Mouse (Mus musculus): ENCODE results near the gene Usp17lc. TPM values are rescaled to one million over a fixed set of nuclear protein-coding genes. Genes with fewer than 3 reads are reported as not detected.
"Not testable (repeated sequence)": the region's sequence is repeated elsewhere in the genome, so short reads cannot be mapped to it uniquely, and the experiment has no call there.

Usp17lc gene
- polyA plus RNA-seq (2015; fragmentation: Nextera tagmentation; extraction: Ambion mirVana) = not detected in 2 replicates

- H3K4me2 ChIP-seq (ENCODE audit: low read depth, low read length); H3K36me3 ChIP-seq (ENCODE audit: control insufficient read depth, insufficient read depth, low read length); H3K27me3 ChIP-seq (ENCODE audit: control insufficient read depth, insufficient read depth, low read depth, low read length); ATAC-seq (ENCODE audit: low read depth); H3K9me3 ChIP-seq (ENCODE audit: control insufficient read depth, low read length); H3K4me3 ChIP-seq (ENCODE audit: low read length); H3K4me1 ChIP-seq (replicated peaks; ENCODE audit: control insufficient read depth, insufficient read depth, low read length); H3K9ac ChIP-seq (ENCODE audit: low read length); H3K27ac ChIP-seq (ENCODE audit: low read length): not testable (repeated sequence)
- WGBS = 45% methylated on average over 1 of the region's 1 CpGs
Observed at GRCm38 (mm10) chr7:103414772-103415171, at the start of gene Usp17lc. Gene Usp17lc (plus strand): TSS chr7:103415072.

- no peak within 1 kb of the TSS for H3K4me2 ChIP-seq (ENCODE audit: low read depth, low read length)
- no peak for ATAC-seq (ENCODE audit: low read depth)
Observed at GRCm38 (mm10) chr7:103386077-103386476, 28.8 kb upstream of the Usp17lc start, which contains the start of gene Olfr603. Gene Olfr603 (minus strand): TSS chr7:103386177.

GRCm38 (mm10) chr7:103397758-103398157 is 17.1 kb upstream of the Usp17lc start:
- ATAC-seq (ENCODE audit: low read depth) = no peak
- Histone ChIP-seq H3K27ac (ENCODE audit: low read length) (no peak overlapping the region), H3K4me1 (replicated peaks; ENCODE audit: control insufficient read depth, insufficient read depth, low read length) (no peaks in the 10 kb centered on the region)

More at GRCm38 (mm10) chr7:103386077-103386476, 28.8 kb upstream of the Usp17lc start, which contains the start of gene Olfr603:
- Histone ChIP-seq H3K36me3 (ENCODE audit: control insufficient read depth, insufficient read depth, low read length) (no peaks in the 10 kb centered on the region), H3K27me3 (ENCODE audit: control insufficient read depth, insufficient read depth, low read depth, low read length) (no peaks in the 10 kb centered on the region), H3K9me3 (ENCODE audit: control insufficient read depth, low read length) (no peaks in the 10 kb centered on the region), H3K4me1 (replicated peaks; ENCODE audit: control insufficient read depth, insufficient read depth, low read length) (no peaks in the 10 kb centered on the region), H3K4me3 (ENCODE audit: low read length) (no peak within 1 kb of the TSS), H3K9ac (ENCODE audit: low read length) (no peak within 1 kb of the TSS), H3K27ac (ENCODE audit: low read length) (no peak within 1 kb of the TSS)

GRCm38 (mm10) chr7:103398981-103399380 is 15.9 kb upstream of the Usp17lc start:
- Histone ChIP-seq H3K4me1 (replicated peaks; ENCODE audit: control insufficient read depth, insufficient read depth, low read length) (no peaks in the 10 kb centered on the region), H3K4me3 (ENCODE audit: low read length) (no peak overlapping the region), H3K27ac (ENCODE audit: low read length) (no peak overlapping the region), H3K9ac (ENCODE audit: low read length) (no peak overlapping the region), H3K4me2 (ENCODE audit: low read depth, low read length) (no peak overlapping the region), H3K27me3 (ENCODE audit: control insufficient read depth, insufficient read depth, low read depth, low read length) (no peaks in the 10 kb centered on the region), H3K9me3 (ENCODE audit: control insufficient read depth, low read length) (no peaks in the 10 kb centered on the region), H3K36me3 (ENCODE audit: control insufficient read depth, insufficient read depth, low read length) (no peaks in the 10 kb centered on the region)
- ATAC-seq (ENCODE audit: low read depth) = no peak
- WGBS = 6% methylated on average over 1 of the region's 1 CpGs

More at GRCm38 (mm10) chr7:103397758-103398157, 17.1 kb upstream of the Usp17lc start:
- no peaks in the 10 kb centered on the region for H3K36me3 ChIP-seq (ENCODE audit: control insufficient read depth, insufficient read depth, low read length)
- H3K9me3 ChIP-seq (ENCODE audit: control insufficient read depth, low read length) = no peaks in the 10 kb centered on the region
- no peak overlapping the region for H3K4me3 ChIP-seq (ENCODE audit: low read length)
- H3K27me3 ChIP-seq (ENCODE audit: control insufficient read depth, insufficient read depth, low read depth, low read length) = no peaks in the 10 kb centered on the region
- H3K4me2 ChIP-seq (ENCODE audit: low read depth, low read length) = no peak overlapping the region
- H3K9ac ChIP-seq (ENCODE audit: low read length) = no peak overlapping the region

GRCm38 (mm10) chr7:103406521-103407055 is 8.3 kb upstream of the Usp17lc start:
- H3K27me3 ChIP-seq (ENCODE audit: control insufficient read depth, insufficient read depth, low read depth, low read length); H3K4me2 ChIP-seq (ENCODE audit: low read depth, low read length); H3K9me3 ChIP-seq (ENCODE audit: control insufficient read depth, low read length); H3K27ac ChIP-seq (ENCODE audit: low read length); H3K4me3 ChIP-seq (ENCODE audit: low read length); H3K4me1 ChIP-seq (replicated peaks; ENCODE audit: control insufficient read depth, insufficient read depth, low read length); ATAC-seq (ENCODE audit: low read depth); H3K36me3 ChIP-seq (ENCODE audit: control insufficient read depth, insufficient read depth, low read length); H3K9ac ChIP-seq (ENCODE audit: low read length): not testable (repeated sequence)
- 66% methylated on average over 3 of the region's 3 CpGs for whole genome bisulfite sequencing

- Histone ChIP-seq H3K4me3 (ENCODE audit: low read length) (no peak within 1 kb of the TSS), H3K36me3 (ENCODE audit: control insufficient read depth, insufficient read depth, low read length) (no peaks in the 10 kb centered on the region), H3K27ac (ENCODE audit: low read length) (no peak within 1 kb of the TSS), H3K4me1 (replicated peaks; ENCODE audit: control insufficient read depth, insufficient read depth, low read length) (no peaks in the 10 kb centered on the region), H3K9me3 (ENCODE audit: control insufficient read depth, low read length) (no peaks in the 10 kb centered on the region), H3K9ac (ENCODE audit: low read length) (no peak within 1 kb of the TSS), H3K4me2 (ENCODE audit: low read depth, low read length) (no peak within 1 kb of the TSS), H3K27me3 (ENCODE audit: control insufficient read depth, insufficient read depth, low read depth, low read length) (no peaks in the 10 kb centered on the region)
- ATAC-seq (ENCODE audit: low read depth) = no peak
- WGBS = 80% methylated on average over 1 of the region's 1 CpGs
Observed at GRCm38 (mm10) chr7:103445339-103445738, 30.5 kb downstream of the Usp17lc start, which contains the start of gene Olfr605. Gene Olfr605 (minus strand): TSS chr7:103445439.

GRCm38 (mm10) chr7:103448746-103449145 is 33.9 kb downstream of the Usp17lc start, which contains the start of gene Olfr606:
Gene Olfr606 (plus strand): TSS chr7:103449046.
- H3K9ac ChIP-seq (ENCODE audit: low read length) = no peak within 1 kb of the TSS
- no peaks in the 10 kb centered on the region for H3K36me3 ChIP-seq (ENCODE audit: control insufficient read depth, insufficient read depth, low read length)
- H3K27ac ChIP-seq (ENCODE audit: low read length) = no peak within 1 kb of the TSS
- no peaks in the 10 kb centered on the region for H3K4me1 ChIP-seq (replicated peaks; ENCODE audit: control insufficient read depth, insufficient read depth, low read length)
- no peaks in the 10 kb centered on the region for H3K9me3 ChIP-seq (ENCODE audit: control insufficient read depth, low read length)
- no peak within 1 kb of the TSS for H3K4me2 ChIP-seq (ENCODE audit: low read depth, low read length)
- H3K27me3 ChIP-seq (ENCODE audit: control insufficient read depth, insufficient read depth, low read depth, low read length) = no peaks in the 10 kb centered on the region
- ATAC-seq (ENCODE audit: low read depth) = no peak
- 85% methylated on average over 2 of the region's 2 CpGs for WGBS
- no peak within 1 kb of the TSS for H3K4me3 ChIP-seq (ENCODE audit: low read length)

- no peak overlapping the region for H3K27ac ChIP-seq (ENCODE audit: low read length)
- no peaks in the 10 kb centered on the region for H3K36me3 ChIP-seq (ENCODE audit: control insufficient read depth, insufficient read depth, low read length)
- no peak overlapping the region for H3K4me2 ChIP-seq (ENCODE audit: low read depth, low read length)
- 72% methylated on average over 5 of the region's 5 CpGs for WGBS
- H3K9ac ChIP-seq (ENCODE audit: low read length) = no peak overlapping the region
- no peak overlapping the region for H3K4me3 ChIP-seq (ENCODE audit: low read length)
- H3K4me1 ChIP-seq (replicated peaks; ENCODE audit: control insufficient read depth, insufficient read depth, low read length) = no peaks in the 10 kb centered on the region
- H3K9me3 ChIP-seq (ENCODE audit: control insufficient read depth, low read length) = no peaks in the 10 kb centered on the region
- no peak for ATAC-seq (ENCODE audit: low read depth)
- no peaks in the 10 kb centered on the region for H3K27me3 ChIP-seq (ENCODE audit: control insufficient read depth, insufficient read depth, low read depth, low read length)
Observed at GRCm38 (mm10) chr7:103460590-103460989, 45.7 kb downstream of the Usp17lc start.
